Mouse (Mus musculus): Measurements from ENCODE around the gene Zmiz1.

The Zmiz1 gene

DNA sequence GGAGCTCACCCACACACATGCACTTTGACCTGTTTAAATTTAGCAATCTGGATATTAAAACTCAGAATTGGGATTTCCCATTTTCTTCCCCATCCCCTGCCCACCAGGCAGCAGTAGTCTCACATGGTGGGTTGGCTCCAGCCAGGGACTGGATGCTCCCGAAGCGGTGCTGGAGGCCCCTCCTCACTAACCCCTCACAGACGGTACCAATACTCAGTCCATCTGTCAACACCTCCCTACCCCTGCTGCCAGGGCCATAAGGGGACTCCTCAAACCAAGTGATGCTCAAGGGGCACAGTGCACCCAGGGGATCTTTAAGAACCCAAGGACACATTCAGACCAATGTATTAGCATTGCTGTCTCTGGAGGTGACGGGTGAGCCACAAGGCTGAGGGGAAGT is 251.7 kb downstream of the Zmiz1 start:
- no peak for DNase-seq

DNA sequence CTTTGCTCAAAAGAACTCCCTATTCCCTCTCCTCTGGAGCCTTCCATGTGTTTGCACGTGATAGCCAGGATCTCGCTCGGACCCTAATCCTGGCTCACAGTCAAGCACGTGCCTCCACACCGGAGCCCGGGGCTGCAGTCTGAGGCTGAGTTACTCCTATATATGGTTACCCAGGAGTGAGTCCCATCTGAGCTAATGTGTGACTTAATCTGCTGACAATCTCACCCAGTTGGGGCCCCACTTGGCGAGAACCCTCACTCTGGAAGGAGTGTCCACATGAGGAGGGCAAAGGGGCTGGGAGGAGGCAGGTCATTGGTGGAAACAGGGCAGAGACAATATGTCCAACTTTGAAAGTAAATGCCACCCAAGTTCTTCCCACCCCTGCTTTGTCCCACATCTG is 252.2 kb downstream of the Zmiz1 start:
- no peak for DNase-seq

DNA sequence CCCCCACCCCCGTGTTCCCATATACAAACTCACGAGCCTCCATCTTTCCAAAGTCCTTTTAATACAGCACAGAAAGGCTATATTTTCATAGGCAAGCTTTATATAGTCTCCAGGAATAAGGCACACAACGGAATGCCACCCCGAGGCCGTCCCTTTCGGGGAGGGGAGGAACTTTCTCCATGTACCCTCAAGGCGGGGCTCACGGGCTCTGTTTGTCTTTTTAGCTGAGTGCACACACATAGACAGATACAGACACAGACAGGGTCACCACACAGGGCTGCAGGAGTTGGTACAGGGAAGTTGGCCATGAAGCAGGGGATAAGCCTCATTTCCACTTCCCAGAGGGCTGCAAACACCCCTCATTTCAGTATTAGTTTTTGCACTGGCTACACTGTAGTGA is 252.6 kb downstream of the Zmiz1 start:
- DNase-seq: no peak

DNA sequence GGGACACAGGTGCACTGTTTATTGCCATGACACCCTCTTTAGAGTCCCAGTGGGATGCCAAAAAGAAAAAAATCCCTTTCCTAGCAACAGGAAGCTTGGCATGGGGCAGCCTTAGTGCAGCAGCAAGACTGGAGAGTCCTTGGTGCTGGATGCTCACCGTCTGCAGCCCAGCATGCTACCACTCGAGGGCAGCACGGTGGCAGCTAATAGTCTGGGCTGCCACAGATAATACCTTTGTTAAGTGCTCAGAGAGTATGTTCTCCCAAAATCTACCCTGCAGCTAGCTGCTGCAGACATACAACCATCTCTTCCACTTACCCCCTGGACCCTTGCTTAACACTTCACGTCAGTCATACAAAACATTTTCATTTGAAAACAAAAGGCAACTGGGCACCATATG is 254.5 kb downstream of the Zmiz1 start:
- no peak for DNase-seq
